Mouse (Mus musculus) cerebellum, adult 2 months (tissue): ENCODE data around the gene Oaz2.

Experiments used
- CTCF ChIP-seq: fragments of 200-500 bp; IDR thresholded peaks from 2 replicates; pipeline ENCODE4 v1.5.1; 2011; ENCODE audit warnings: low read depth, mild to moderate bottlenecking, control low read depth, low read length, moderate library complexity, borderline replicate concordance; ENCODE audit not compliant: insufficient read depth
- POLR2A ChIP-seq: fragments of 200-500 bp; IDR thresholded peaks from 2 replicates; pipeline ENCODE4 v1.6.1; 2011; ENCODE audit warnings: low read length, control low read depth, borderline replicate concordance; ENCODE audit not compliant: insufficient read depth

- TF ChIP-seq CTCF (no peak), POLR2A (no peak)
These were observed 37.0 kb upstream of the Oaz2 start for GRCm38 (mm10) chr9:65630631-65631353.
